Mouse (Mus musculus) CD4-positive helper T cell, adult 2 months (primary cell): ENCODE measurements around the gene Bmper.
A peak's percentile ranks its signal among the peaks of the same experiment; 100 is the strongest.

Experiments used
- DNase-seq: peaks from one replicate; pipeline ENCODE4 v3.0.0-alpha.2; 2012; ENCODE audit warnings: low read depth, missing footprints, low spot score

Gene Bmper

DNA sequence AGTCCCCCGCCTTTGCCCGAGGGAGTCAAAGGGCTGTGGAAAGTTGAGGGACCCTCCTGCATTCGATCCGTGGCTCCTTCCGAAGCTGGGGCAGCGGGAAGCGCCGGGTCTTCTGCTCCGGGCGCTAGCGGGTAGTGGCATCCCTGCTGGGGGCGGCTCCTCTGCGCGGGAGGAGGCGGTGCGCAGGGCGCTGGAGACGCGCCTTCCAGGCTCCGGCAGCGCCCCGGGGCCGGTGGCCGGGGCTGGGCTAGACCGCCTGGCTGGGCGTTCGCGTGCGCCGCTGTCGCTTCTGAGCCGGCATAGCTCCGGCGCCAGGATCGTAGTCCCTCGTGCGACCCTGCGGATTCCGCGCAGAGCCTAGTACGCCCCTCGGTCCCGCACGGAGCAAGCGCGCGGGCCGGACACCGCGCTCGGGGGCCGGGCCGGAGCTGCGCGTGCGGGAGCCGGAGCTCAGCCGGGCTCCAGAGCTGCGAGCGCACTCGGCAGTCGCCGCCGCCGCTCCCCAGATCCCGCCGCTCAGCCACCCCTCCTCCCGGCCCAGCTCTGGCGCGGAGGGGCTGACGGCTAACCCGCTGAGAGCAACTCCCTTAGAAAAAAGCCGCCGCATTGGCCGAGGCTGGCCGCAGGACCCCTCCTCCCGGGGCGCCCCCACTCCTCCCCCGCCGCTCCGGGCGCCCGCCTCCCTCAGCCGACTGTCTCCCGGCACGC, at the start of gene Bmper:
Gene Bmper (plus strand): TSS at position 236 of the 708 bp plus-strand sequence.
- peak; percentile 4 for DNase-seq

DNA sequence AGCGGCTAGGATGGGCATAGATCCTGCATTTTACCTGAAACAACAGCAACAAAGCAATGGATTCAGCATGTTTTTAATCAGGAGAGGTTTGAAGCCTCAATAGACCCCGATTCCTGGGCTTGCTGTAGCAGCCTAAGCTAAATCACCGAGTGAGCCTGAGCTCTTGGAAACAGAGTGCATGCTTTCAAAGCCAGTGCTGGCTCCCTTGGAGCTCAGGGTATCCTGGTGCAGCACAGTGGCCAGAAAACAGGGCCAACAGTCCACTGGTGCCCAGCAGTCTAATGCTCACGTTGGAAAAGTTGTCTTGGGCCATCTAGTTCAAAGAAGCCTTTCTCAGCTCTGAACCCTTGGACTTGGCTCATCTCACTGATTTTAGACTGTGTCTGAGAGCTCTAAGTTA, 45.4 kb upstream of the Bmper start:
- no peak for DNase-seq

DNA sequence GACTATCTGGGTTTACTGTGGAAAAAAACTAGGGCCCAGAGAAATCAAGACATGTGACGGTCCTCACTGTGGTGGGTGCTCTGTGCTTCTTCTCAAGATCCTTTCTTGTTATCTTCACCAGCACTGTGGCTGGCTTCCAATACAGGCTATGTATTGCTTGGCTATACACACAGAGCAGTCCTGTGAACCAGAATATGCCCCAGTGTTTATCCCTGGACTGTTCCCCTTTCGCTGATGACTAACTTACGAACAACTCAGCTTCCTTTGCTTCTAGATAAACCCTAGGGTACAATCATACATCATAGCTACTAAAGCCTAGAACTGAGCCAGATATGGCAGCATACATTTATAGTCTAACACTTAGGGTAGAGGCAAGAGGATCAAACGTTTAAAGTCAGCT, 35.7 kb upstream of the Bmper start:
- DNase-seq = no peak

DNA sequence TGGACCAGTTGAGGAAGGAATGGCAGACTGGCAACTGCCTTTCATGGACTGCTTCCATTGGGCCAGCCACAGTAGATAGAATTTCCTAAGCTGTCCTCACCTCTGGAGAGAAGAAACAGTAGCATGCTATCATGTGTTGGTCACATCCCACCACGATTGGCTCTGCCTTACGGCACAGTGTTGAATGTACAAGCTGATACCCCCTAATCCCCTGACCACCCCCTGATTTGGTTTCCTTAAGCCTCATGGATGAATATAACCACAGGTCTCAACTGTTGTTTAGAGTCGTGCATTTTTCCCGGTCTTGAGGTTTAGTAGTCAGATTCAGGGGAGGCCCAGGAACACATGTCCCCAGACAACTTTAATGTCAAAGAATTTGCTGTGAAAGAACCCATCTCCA, 34.7 kb upstream of the Bmper start:
- no peak for DNase-seq

DNA sequence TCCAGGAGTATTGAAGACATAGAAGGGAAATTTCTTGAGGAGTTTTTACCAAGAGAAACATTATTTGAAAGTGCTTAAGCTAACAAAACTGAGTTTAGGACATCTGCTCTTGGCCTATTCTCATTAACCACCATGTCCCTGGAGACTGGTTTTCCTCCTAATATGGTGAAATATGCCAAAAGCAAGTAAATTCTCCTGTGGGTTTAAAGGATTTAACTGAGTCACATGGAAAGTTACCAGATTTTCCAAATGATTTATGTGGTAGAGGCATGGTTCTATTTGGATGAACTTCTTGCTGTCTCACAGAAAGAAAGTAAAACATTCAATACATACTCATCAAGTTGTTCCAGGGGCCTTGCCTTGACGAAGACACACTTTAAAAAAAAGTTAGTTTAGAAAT, 31.9 kb upstream of the Bmper start:
- no peak for DNase-seq

DNA sequence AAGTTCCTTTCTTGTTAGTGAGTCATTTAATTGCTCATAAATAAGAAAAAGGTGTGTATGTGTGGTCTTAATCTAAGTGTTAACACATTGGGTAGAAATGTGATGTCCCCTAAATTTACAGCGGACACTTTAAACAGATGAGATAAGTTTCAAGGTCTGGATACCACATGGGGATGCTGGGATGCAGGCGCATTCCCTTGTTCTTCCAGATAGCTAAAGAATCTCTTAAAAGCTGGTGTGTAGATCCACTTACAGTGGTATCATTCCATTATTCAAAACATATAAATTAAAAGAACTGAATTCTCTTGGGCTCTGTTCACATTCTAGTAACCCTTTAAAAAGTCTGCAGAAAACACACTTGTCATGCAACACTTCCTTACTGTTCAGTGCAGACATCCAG, 31.4 kb upstream of the Bmper start:
- DNase-seq = no peak

DNA sequence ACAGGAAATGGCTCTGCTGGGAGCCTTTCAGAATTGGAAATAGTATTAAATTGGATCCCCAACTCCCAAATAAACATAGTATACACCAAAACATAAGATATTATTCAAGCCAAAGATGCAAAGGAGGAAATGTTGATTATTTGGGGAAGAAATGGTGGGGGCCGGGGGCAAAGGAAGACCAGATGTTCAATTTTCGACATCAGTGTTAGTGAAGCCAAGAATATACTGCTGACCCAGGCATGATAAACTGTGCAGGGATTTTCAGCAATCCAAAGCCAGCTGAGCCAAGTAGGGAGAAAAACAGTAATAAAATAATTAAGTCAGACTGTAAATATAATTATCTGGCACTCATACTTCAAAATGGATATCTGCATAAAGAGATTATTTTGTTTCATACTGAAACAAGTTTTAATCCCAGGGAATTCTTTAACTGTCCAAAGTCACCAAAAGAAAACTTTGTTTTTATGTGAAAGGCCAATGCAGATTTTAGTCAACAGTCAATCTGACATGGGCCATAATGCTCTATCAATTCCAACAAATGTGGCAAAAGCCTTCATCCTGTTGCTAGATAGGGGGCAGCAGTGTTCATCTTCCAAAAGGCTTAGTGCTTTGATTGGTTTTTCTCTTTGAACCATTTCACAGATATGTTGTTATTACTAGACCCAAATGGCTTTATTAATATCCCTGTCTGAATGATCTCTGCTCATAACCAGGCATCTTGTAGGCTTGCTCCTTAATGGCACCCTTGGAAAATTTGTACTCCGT, 30.1 kb upstream of the Bmper start:
- DNase-seq = no peak

DNA sequence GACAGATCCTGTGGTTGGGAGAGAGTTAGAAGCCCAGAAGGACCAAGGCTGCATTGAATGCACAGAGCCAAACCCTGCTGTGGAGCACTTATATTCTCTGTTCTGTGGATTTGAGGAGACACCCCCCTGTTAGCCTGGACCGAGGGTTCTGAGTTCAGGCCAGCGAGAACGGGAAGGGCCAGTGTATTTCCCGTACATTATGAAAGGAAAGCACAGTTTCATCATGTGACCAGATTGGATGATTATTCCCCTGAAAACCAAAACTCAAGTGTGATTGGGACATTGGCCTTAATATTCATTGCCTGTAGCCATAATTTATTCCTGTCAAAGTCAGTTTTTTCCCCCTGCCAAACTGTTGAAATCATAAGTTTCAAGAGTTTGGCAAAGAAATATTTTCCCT, 23.9 kb upstream of the Bmper start:
- DNase-seq = no peak

DNA sequence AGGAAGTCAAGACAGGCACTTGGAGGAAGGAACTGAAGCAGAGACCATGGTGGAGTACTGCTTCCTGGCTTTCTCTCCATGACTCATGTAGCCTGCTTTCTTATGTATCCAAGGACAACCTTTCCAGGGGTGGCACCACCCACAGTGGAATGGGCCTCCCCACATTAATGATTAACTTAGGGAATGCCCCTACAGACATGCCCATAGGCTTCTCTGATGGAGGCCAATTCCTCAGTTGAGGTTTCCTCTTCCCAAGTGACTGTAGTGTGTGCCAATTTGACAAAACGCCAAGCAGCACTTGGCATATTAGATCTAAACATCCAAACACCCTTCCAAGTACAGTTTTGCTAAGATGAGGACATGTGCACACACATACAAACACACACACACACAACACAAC, 23.0 kb upstream of the Bmper start:
- DNase-seq = no peak

DNA sequence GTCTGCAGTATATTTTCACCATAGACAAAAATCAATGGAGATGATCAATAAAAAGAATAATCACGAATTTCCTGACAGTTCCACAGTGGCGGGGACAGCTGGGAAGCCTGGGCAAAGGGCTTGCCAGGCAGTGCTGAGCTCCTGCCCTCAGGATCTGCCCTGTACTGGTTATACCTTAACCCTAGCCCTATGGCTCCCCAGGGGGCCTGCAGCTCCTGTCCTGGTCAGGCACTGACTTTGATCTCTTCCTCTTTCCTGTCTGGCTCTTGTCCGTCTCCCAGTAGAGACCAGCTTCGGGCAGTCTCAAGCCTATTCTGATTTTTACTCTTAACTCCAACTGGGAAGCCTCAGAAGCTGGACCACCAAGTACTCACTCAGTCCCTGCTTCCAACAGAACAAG, 22.0 kb upstream of the Bmper start:
- no peak for DNase-seq

DNA sequence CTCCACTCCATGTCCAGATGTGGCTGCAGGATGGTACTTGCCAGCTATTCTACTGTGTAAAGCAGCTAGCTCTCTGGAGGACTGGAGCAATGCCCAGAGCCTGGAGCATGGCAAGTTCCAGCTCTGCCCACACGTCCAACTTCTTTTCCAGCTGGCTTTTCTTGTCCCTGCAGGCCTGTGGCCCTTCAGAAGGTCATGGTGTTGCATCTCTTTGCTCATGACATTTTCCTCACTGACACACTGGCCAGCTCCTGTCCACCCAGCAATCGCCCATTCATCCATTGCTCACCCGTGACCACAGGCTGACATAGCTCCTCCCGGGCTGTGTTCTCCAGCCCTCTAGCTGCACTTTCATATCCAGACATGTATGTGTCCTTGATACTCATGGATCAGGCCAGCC, 20.4 kb upstream of the Bmper start:
- no peak for DNase-seq

DNA sequence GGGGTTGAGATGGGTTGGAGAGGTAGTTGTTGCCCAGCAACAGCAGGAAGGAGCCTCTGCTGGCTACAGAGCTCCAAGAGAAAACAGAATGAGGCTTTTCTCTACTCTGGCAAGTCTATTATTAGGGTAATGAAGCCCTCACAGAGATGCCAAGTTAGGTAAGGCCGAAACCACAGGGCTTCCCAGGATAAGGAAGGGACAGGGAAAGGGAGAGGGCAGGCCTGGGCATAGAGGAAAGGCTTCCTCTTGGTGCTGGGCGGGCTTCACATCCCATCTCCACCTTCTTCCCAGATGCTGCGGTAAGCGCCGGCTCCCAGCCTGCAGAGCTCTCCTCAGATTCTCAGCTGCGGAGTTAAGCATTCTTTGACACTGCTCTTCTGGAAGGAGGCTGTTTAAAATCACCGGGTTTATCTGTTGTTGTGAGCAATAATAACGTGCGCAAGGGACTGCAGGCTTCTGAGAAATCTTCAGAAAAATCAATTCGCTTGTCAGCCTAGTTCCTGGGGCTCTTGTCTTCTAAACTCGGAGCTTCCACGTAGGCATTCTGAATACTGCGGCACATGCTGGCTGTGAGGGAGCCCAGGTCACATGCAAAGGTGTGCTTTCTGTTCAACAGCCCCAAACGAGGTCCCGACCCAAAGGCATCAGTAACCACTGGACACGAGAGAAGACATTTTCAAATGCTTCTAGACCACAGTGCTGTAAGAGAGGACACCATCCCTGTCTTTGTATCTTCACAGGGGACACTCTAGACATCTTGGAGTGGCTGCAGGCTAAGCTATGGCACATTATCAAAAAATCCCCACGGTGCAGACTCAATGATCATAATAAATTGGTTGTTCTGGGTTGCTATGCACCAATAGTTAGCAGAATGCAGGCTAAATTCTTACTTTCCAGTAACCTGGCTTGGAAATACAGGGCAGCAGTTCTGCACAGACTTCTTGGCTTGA, 18.3 kb upstream of the Bmper start:
- no peak for DNase-seq

DNA sequence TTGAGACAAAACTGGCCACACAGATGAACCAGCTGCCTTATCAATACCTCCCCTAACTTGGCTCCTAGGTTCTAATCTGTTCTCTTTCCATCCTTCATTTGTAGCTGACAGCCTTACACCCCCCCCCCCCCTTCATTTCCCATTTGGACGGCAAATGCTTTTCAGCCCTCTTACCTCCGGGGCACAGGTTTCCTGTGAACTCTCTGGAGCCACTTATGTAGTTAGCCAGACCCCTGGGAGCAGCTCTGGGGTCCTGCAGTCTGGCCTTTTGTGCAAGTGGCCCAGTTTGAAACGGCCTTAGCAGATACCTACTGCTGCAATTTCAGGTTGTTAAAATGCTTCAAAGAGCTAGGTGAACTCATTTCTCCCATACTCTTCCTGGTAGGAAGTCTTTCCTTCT, 17.6 kb upstream of the Bmper start:
- no peak for DNase-seq

DNA sequence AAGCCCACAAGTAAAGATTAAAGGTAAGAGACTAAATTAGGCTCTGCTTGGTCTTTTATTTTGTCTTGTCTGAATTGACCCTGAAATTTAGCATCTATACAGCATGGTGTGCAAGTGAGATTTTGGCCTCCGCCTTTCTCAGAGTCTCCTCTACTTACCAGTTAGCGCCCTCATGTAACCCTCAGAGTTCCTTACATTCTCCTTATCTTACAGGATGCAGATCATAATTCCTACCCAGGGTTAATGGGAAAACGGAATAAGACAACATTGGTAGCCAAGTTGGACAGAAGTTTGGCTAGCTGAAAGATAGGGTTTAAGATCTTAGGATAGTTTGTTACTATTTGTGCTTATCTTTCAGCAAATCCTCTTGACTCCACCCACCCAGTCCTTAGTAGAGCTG, 17.1 kb upstream of the Bmper start:
- no peak for DNase-seq

DNA sequence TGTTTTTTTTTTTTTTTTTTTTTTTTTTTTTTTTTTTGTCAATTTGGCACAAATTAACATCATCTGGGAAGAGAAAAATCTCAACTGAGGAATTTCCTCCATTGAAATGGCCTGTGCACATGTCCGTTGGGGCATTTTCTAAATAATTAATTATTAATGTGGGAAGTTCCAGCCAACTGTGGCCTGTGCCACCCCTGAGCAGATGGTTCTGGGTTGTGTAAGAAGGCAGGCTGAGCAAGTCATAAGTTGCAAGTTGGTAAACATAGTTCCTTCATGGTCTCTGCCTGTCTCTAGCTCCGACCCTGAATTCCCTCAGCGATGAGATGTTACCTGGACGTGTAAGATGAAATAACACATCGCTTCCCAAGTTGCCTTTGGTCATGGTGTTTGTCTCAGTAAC, 16.7 kb upstream of the Bmper start:
- no peak for DNase-seq

DNA sequence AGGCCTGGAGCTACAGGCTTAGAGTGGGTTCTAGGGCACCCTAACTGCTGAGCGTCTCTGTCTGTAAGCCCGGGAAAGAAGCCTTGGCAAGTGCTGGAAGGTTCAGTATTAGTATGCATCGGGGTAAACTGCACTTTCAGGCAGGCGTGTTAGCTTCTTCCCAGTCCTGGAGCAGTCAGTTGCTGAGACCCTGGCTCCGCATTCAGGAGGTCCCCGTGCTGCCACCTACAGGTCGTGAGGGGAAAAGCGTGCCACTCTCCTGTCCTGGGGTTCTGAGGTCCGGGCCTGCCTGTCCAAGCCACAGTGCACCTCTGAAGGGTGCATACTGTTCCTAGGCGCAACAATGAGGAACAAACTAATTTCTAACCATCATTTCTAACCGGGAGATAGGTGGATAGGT, 10.6 kb upstream of the Bmper start:
- DNase-seq = peak; percentile 22

DNA sequence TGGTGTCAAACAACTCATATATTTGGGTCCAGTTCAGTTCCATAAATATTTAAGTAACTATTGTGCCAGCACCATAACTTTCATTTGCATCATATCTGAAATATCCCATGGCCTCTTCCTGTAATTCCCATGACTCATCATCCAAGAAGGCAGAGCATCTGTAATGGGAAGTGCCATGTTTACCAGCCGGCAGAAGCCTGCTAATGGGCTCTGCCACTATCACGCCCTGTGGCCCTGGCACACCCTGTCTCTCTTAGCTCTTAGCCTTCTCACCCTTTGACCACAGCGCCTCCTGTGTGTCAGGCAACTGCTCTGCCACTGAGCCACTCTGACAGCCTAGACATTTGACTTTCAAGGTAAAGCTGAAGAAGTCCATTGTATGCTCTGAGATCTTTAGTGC, 3.1 kb upstream of the Bmper start:
- DNase-seq = no peak

DNA sequence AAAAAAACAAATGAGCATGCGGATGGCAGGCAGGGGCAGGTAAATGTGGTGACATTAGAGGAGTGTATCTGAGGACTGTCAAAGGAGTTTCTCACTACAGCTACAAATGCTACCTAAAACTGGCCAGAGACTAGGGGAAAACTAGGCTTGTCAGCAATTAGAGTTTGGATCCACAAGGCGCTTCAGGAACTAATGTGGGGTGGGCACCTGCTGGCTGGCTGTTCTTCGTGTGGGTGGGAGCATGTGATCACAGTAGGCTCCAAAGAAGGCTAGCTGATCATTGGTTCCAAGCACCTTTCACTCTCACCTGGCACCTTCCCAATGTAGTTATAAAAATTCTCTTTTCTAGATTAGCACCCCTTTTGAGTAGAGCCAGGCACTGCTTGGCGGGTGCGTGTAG, 900 bp upstream of the Bmper start:
- DNase-seq = no peak

DNA sequence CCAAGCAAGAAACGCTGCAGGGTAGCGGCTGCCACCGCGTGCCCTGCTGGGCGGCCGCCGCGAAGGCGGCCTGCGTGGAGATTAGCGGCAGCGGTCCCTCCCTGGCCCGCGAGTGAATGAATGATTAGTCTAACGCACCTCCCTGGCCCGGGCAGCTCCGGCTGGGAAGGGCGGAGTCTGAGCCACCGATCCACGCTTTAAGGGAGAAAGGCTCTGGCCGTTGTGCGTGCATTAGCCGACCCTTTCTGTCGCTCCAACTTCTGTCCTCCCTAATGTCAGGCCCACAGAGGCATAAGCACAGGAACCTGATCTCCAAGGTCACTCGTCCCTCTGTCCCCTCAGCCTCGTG, 410 bp upstream of the Bmper start:
- DNase-seq = no peak

DNA sequence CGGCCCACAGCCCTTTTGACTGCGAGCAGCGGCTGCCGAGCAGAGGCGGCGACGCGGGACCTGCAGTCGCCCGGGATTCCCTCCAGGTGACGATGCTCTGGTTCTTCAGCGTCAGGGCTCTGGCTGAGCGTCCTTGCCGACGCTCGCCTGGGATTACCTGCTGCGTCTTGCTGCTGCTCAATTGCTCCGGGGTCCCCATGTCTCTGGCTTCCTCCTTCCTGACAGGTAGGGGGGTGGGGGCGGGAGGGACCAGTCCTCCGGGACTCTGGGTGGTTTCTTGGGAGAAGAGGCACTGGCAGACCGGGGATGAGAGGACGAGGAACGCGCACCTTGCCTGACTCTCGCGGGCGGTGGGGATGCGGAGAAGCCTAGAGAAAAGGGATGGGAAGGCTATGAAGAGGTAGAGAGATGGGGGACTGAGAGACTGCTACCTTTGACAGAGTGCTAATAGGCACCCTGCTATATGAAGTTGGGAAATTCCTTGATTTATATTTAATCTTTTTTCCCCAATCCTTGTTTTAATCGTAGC, 737 bp downstream of the Bmper start:
- no peak for DNase-seq

DNA sequence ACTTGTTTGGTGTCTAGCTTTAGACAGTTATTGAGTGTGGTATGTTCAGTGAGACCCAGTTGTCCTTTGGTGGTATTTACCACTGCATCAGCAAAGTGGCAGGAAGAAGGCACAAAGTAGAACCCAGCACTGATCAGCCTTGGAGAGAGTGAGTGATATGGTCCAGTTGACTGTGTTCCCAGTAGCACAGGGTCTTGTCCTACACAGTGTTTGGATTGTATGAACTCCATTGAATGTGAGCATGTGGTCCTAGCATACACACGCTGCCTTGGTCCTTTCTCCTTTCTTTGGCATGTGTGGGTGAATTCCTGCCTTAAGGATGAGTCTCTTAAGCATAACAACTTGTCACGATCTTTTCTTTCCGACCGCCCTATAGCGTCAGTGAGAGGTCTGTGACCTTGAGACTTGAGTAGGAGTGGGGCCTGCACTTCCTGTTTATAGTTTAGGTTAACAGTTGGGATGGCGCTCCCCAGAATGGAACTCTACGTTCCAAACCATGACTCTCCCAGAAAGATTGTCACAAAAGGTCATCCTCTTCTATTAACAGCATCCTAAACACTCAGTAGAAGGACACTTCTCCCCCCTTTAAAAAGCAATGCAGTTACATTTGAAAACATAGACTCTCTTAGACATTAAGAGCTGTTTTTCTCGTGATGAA, 10.7 kb downstream of the Bmper start:
- DNase-seq = no peak
